Comparison of ENCODE assay signal across 28 mouse cellular contexts in the genomic region with DNA sequence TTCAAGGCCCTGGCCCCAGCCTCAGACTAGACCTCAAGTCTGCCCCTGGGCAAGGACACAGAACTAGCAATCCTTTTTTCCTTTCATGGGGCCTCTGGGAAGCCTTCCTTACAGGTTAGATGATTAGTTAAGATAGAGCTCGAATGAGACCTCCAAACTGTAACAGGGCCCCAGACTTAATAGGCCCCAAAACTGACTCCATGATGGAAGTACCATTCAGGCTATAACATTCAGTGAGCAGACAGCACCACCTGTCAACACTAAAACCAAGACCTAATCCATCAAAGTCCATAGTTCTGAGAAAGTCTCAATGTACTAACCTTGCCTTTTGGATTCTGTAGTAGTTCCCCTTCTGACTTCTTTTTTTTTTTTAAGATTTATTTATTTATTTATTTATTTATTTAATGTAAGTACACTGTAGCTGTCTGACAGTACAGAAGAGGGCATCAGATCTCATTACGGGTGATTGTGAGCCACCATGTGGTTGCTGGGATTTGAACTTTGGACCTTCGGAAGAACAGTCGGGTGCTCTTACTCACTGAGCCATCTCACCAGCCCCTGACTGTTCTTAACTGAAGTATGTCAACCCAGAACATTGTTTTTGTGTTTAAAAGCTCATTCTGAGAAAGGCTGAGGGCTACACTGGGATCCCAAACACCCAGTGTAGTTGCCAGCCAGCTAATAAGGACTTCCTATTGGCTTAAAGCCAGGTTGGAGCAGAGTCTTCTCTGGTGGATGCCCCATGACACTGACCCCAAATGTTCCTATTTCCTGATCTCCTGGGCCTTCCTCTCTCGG. TPM values are rescaled to one million over a fixed set of nuclear protein-coding genes. Genes with fewer than 3 reads are reported as not detected.
DNase-seq lines count a peak whose midpoint lies in the region; ATAC-seq and TF ChIP-seq lines count a peak whose summit lies in the region.
"Had no signal": no experiment of that assay in that cellular context is flagged by ENCODE, and none has a peak within 500 bp of the region (broad histone marks: within the 10 kb centered on the region; RNA-seq: fewer than 3 reads in every experiment).

No protein-coding gene starts in this region.

- no peaks in the 10 kb centered on the region for H3K27me3 ChIP-seq in kidney, embryonic 14.5 days (ENCODE audit: control insufficient read depth, insufficient read depth, low read length)
- H3K27me3 ChIP-seq in kidney, embryonic 16.5 days (ENCODE audit: insufficient read depth, low read length) = no peaks in the 10 kb centered on the region
- H3K27me3 ChIP-seq in forebrain, postnatal 0 days (ENCODE audit: insufficient read depth, low read length) = no peaks in the 10 kb centered on the region
- H3K27me3 ChIP-seq: embryonic facial prominence, embryonic 12.5 days; heart, embryonic 15.5 days; limb, embryonic 15.5 days; megakaryocyte, embryonic 14.5 days; midbrain, embryonic 13.5 days had no signal

- no peaks in the 10 kb centered on the region for H3K9me3 ChIP-seq in kidney, embryonic 14.5 days (ENCODE audit: control insufficient read depth, low read length)
- no peaks in the 10 kb centered on the region for H3K9me3 ChIP-seq in kidney, embryonic 16.5 days (ENCODE audit: low read length)
- H3K9me3 ChIP-seq in forebrain, postnatal 0 days (ENCODE audit: low read length) = no peaks in the 10 kb centered on the region
- H3K9me3 ChIP-seq: embryonic facial prominence, embryonic 12.5 days; heart, embryonic 10.5 days; heart, embryonic 15.5 days; limb, embryonic 10.5 days; limb, embryonic 15.5 days; megakaryocyte, embryonic 14.5 days; midbrain, embryonic 13.5 days had no signal

- TF ChIP-seq CTCF in forebrain, postnatal 0 days (IDR thresholded peaks at IDR 0.05; ENCODE audit: low read depth) = no peak

- no peak overlapping the region for H3K27ac ChIP-seq in kidney, embryonic 14.5 days (ENCODE audit: low read depth, low read length)
- peak overlapping the region; percentile 60 for H3K27ac ChIP-seq in kidney, embryonic 16.5 days (ENCODE audit: low read length)
- H3K27ac ChIP-seq in forebrain, postnatal 0 days (ENCODE audit: low read depth, low read length) = no peak overlapping the region
- H3K27ac ChIP-seq: embryonic facial prominence, embryonic 12.5 days; heart, embryonic 10.5 days; heart, embryonic 15.5 days; hindbrain, postnatal 0 days; limb, embryonic 10.5 days; limb, embryonic 15.5 days; midbrain, embryonic 13.5 days had no signal

- peaks cover 36% of the 10 kb centered on the region for H3K36me3 ChIP-seq in kidney, embryonic 14.5 days (ENCODE audit: control insufficient read depth, insufficient read depth, low read length)
- H3K36me3 ChIP-seq in kidney, embryonic 16.5 days (ENCODE audit: insufficient read depth, low read length) = peaks cover 25% of the 10 kb centered on the region
- peaks cover 32% of the 10 kb centered on the region for H3K36me3 ChIP-seq in forebrain, postnatal 0 days (ENCODE audit: insufficient read depth)

- intact Hi-C loops in left cerebral cortex, postnatal 10 days (cut with DNase I) = no loop called here

- no peak overlapping the region for H3K4me2 ChIP-seq in kidney, embryonic 14.5 days (replicated peaks; ENCODE audit: low read depth, low read length)
- H3K4me2 ChIP-seq in kidney, embryonic 16.5 days (replicated peaks; ENCODE audit: low read depth, low read length) = no peak overlapping the region
- H3K4me2 ChIP-seq in forebrain, postnatal 0 days (ENCODE audit: low read depth) = no peak overlapping the region
- H3K4me2 ChIP-seq: embryonic facial prominence, embryonic 12.5 days; heart, embryonic 15.5 days; limb, embryonic 15.5 days; midbrain, embryonic 13.5 days had no signal

- peak; percentile 61 for DNase-seq in kidney, adult 11 months
- DNase-seq in 416B (ENCODE audit: low read depth) = peak; percentile 58
- DNase-seq in induced T-regulatory cell, adult 2 months (ENCODE audit: low read depth) = peak; percentile 10
- no peak for DNase-seq in forebrain, postnatal 0 days
- DNase-seq in left cerebral cortex, postnatal 10 days (ENCODE audit: extremely low spot score in 1 of 2, low spot score in 2 of 2) = no peak
- DNase-seq in ovary, postnatal 36 days (ENCODE audit: low spot score) = no peak
- DNase-seq: adrenal gland, postnatal 10 days; cerebellum, adult 11 months; cerebellum, adult 9-11 months; embryo, embryonic 11 days; gastrocnemius, postnatal 25 days; heart, adult 11 months; lung, postnatal 4 days; spleen, adult 18-20 months; thymus, postnatal 14 days had no signal

- ATAC-seq in kidney, embryonic 14.5 days (ENCODE audit: low FRiP score, low TSS enrichment) = no peak
- ATAC-seq in kidney, embryonic 16.5 days (ENCODE audit: low FRiP score, low TSS enrichment) = no peak
- no peak for ATAC-seq in forebrain, postnatal 0 days
- ATAC-seq: activated CD4-positive, CD25-positive, alpha-beta regulatory T cell, adult 4 months; forebrain, embryonic 14.5 days; hindbrain, postnatal 0 days; lung, postnatal 0 days; midbrain, embryonic 13.5 days had no signal

- peaks cover 13% of the 10 kb centered on the region; the same call in 1 of the 2 replicates for H3K4me1 ChIP-seq in kidney, embryonic 14.5 days (ENCODE audit: control insufficient read depth, insufficient read depth, low read length)
- H3K4me1 ChIP-seq in kidney, embryonic 16.5 days (ENCODE audit: insufficient read depth, low read length) = peaks cover 15% of the 10 kb centered on the region
- H3K4me1 ChIP-seq in forebrain, postnatal 0 days (ENCODE audit: insufficient read depth) = peaks cover 8% of the 10 kb centered on the region

- no peak overlapping the region for H3K4me3 ChIP-seq in kidney, embryonic 14.5 days (ENCODE audit: low read length)
- H3K4me3 ChIP-seq in kidney, embryonic 16.5 days (ENCODE audit: low read length) = no peak overlapping the region
- no peak overlapping the region for H3K4me3 ChIP-seq in forebrain, postnatal 0 days (ENCODE audit: low read depth, low read length)
- H3K4me3 ChIP-seq: embryonic facial prominence, embryonic 12.5 days; heart, embryonic 10.5 days; heart, embryonic 15.5 days; limb, embryonic 10.5 days; limb, embryonic 15.5 days; megakaryocyte, embryonic 14.5 days; midbrain, embryonic 13.5 days had no signal

- 76% methylated on average over 5 of the region's 5 CpGs for WGBS in kidney, embryonic 14.5 days
- 78% methylated on average over 5 of the region's 5 CpGs for WGBS in kidney, embryonic 16.5 days
- WGBS in forebrain, postnatal 0 days = 85% methylated on average over 5 of the region's 5 CpGs

- no peak overlapping the region for H3K9ac ChIP-seq in kidney, embryonic 14.5 days (ENCODE audit: low read depth, low read length)
- H3K9ac ChIP-seq in kidney, embryonic 16.5 days (replicated peaks; ENCODE audit: low read length) = no peak overlapping the region
- H3K9ac ChIP-seq in forebrain, postnatal 0 days = no peak overlapping the region
- H3K9ac ChIP-seq: embryonic facial prominence, embryonic 12.5 days; heart, embryonic 15.5 days; limb, embryonic 15.5 days; midbrain, embryonic 13.5 days had no signal

RNA-seq across cellular contexts. Expression of a gene that starts 2.2 kb away (rescaled TPM):
- 19.6 and 36.8 TPM in 2 replicates for polyA plus RNA-seq in kidney, embryonic 14.5 days (2014; fragmentation: Nextera tagmentation; extraction: Ambion mirVana)
- polyA plus RNA-seq in kidney, embryonic 16.5 days (2015; fragmentation: Nextera tagmentation; extraction: Ambion mirVana) = 38.7 and 45.6 TPM in 2 replicates
- total RNA-seq in forebrain, postnatal 0 days (2014; rRNA removed) = 97.9 and 108 TPM in 2 replicates
- polyA plus RNA-seq in forebrain, postnatal 0 days (2015; fragmentation: Nextera tagmentation; extraction: Ambion mirVana) = 23.2 and 38.2 TPM in 2 replicates
- 100 to 1,000 TPM in 1 of 2 experiments, 10 to 100 TPM in 1; 96.2 to 100 TPM for total RNA-seq in left cerebral cortex, postnatal 10 days (2021)

RNA-seq across cellular contexts. Expression of a gene that starts 28.5 kb away (rescaled TPM):
- polyA plus RNA-seq in kidney, embryonic 14.5 days (2014; fragmentation: Nextera tagmentation; extraction: Ambion mirVana) = 74.1 and 76.3 TPM in 2 replicates
- 85.0 and 85.9 TPM in 2 replicates for polyA plus RNA-seq in kidney, embryonic 16.5 days (2015; fragmentation: Nextera tagmentation; extraction: Ambion mirVana)
- total RNA-seq in forebrain, postnatal 0 days (2014; rRNA removed) = 62.8 and 65.6 TPM in 2 replicates
- 92.8 and 104 TPM in 2 replicates for polyA plus RNA-seq in forebrain, postnatal 0 days (2015; fragmentation: Nextera tagmentation; extraction: Ambion mirVana)
- total RNA-seq in left cerebral cortex, postnatal 10 days (2021) = 10 to 100 TPM; 44.8 to 50.9 TPM

RNA-seq across cellular contexts. Expression of a gene that starts 28.6 kb away (rescaled TPM):
- polyA plus RNA-seq in kidney, embryonic 14.5 days (2014; fragmentation: Nextera tagmentation; extraction: Ambion mirVana) = 16.3 and 27.4 TPM in 2 replicates
- 46.1 and 48.8 TPM in 2 replicates for polyA plus RNA-seq in kidney, embryonic 16.5 days (2015; fragmentation: Nextera tagmentation; extraction: Ambion mirVana)
- 89.4 and 108 TPM in 2 replicates for total RNA-seq in forebrain, postnatal 0 days (2014; rRNA removed)
- polyA plus RNA-seq in forebrain, postnatal 0 days (2015; fragmentation: Nextera tagmentation; extraction: Ambion mirVana) = 43.8 and 58.2 TPM in 2 replicates
- 100 to 1,000 TPM; 110 to 118 TPM for total RNA-seq in left cerebral cortex, postnatal 10 days (2021)

RNA-seq across cellular contexts. Expression of a gene that starts 31.5 kb away (rescaled TPM):
- polyA plus RNA-seq in kidney, embryonic 14.5 days (2014; fragmentation: Nextera tagmentation; extraction: Ambion mirVana) = 111 and 114 TPM in 2 replicates
- 119 and 120 TPM in 2 replicates for polyA plus RNA-seq in kidney, embryonic 16.5 days (2015; fragmentation: Nextera tagmentation; extraction: Ambion mirVana)
- 56.7 and 67.8 TPM in 2 replicates for total RNA-seq in forebrain, postnatal 0 days (2014; rRNA removed)
- polyA plus RNA-seq in forebrain, postnatal 0 days (2015; fragmentation: Nextera tagmentation; extraction: Ambion mirVana) = 60.7 and 63.6 TPM in 2 replicates
- total RNA-seq in left cerebral cortex, postnatal 10 days (2021) = 10 to 100 TPM; 52.2 to 54.6 TPM

RNA-seq across cellular contexts. Expression of a gene that starts 39.3 kb away (rescaled TPM):
- 3.2 and 4.1 TPM in 2 replicates for polyA plus RNA-seq in kidney, embryonic 14.5 days (2014; fragmentation: Nextera tagmentation; extraction: Ambion mirVana)
- polyA plus RNA-seq in kidney, embryonic 16.5 days (2015; fragmentation: Nextera tagmentation; extraction: Ambion mirVana) = 4.9 and 6.3 TPM in 2 replicates
- 4.2 and 5.0 TPM in 2 replicates for total RNA-seq in forebrain, postnatal 0 days (2014; rRNA removed)
- polyA plus RNA-seq in forebrain, postnatal 0 days (2015; fragmentation: Nextera tagmentation; extraction: Ambion mirVana) = 1.2 and 1.9 TPM in 2 replicates
- 1 to 10 TPM; 6.2 to 6.6 TPM for total RNA-seq in left cerebral cortex, postnatal 10 days (2021)

Comparison
In these comparisons a context has a peak if more than half of its experiments do, and no peak if none do; other contexts are left out.
1. DNase-seq: peak in kidney, adult 11 months (single experiment), 416B (single experiment) and induced T-regulatory cell, adult 2 months (single experiment); none in forebrain, postnatal 0 days (single experiment), left cerebral cortex, postnatal 10 days (0 of 2) and ovary, postnatal 36 days (single experiment).